Mouse (Mus musculus) myocyte (in vitro differentiated cells): Measurements from ENCODE around the gene Kmt2c. TPM values are rescaled to one million over a fixed set of nuclear protein-coding genes. Genes with fewer than 3 reads are reported as not detected.

Source experiments
- H3K27me3 ChIP-seq: one replicate; pipeline ENCODE4 v1.6.1; 2011; ENCODE audit not compliant: control insufficient read depth, insufficient read depth, insufficient read length
- H3K36me3 ChIP-seq: one replicate; pipeline ENCODE4 v1.6.1; 2011; ENCODE audit not compliant: control insufficient read depth, insufficient read depth
- H3K4me2 ChIP-seq: one replicate; pipeline ENCODE4 v1.6.1; 2011; ENCODE audit warnings: low read depth, control low read depth
- H3K4me3 ChIP-seq: one replicate; pipeline ENCODE4 v1.5.1; 2011; ENCODE audit warnings: mild to moderate bottlenecking, control low read depth, moderate library complexity
- H3K79me2 ChIP-seq: one replicate; pipeline ENCODE4 v1.6.1; 2011; ENCODE audit not compliant: control insufficient read depth, insufficient read depth
- H3ac ChIP-seq: one replicate; pipeline ENCODE4 v1.6.1; 2011; ENCODE audit not compliant: control insufficient read depth, insufficient read length
- CEBPB ChIP-seq: IDR thresholded peaks from 2 replicates; pipeline ENCODE4 v1.6.1; 2011; ENCODE audit warnings: mild to moderate bottlenecking, moderate library complexity; ENCODE audit not compliant: poor library complexity, insufficient read depth, severe bottlenecking
- E2F4 ChIP-seq: IDR thresholded peaks from one replicate; pipeline ENCODE4 v1.6.1; 2011; ENCODE audit warnings: mild to moderate bottlenecking, control low read depth, moderate library complexity; ENCODE audit not compliant: insufficient read depth
- MAX ChIP-seq: IDR thresholded peaks from one replicate; pipeline ENCODE4 v1.6.1; 2011; ENCODE audit warnings: low read depth, mild to moderate bottlenecking, control low read depth
- MYOD1 ChIP-seq, 3 experiments: IDR thresholded peaks; one replicate each; pipeline ENCODE4 v1.6.1; 2011; ENCODE audit warnings: control low read depth in 2 of 3, low read depth in 2 of 3, mild to moderate bottlenecking in 2 of 3, moderate library complexity in 1 of 3; ENCODE audit not compliant: insufficient read length in 2 of 3, control insufficient read depth in 1 of 3
- MYOG ChIP-seq, 3 experiments: IDR thresholded peaks; one replicate each; pipeline ENCODE4 v1.6.1; 2011; ENCODE audit warnings: control low read depth in 2 of 3, low read depth in 2 of 3, mild to moderate bottlenecking in 2 of 3; ENCODE audit not compliant: insufficient read length in 2 of 3, control insufficient read depth in 1 of 3, insufficient read depth in 1 of 3
- POLR2A ChIP-seq: IDR thresholded peaks from one replicate; pipeline ENCODE4 v1.6.1; 2011; ENCODE audit warnings: low read depth, mild to moderate bottlenecking, control low read depth, moderate library complexity; ENCODE audit not compliant: insufficient read length
- POLR2AphosphoS2 ChIP-seq: IDR thresholded peaks from one replicate; pipeline ENCODE4 v1.6.1; 2011; ENCODE audit warnings: low read depth, control low read depth; ENCODE audit not compliant: insufficient read length
- REST ChIP-seq: IDR thresholded peaks from one replicate; pipeline ENCODE4 v1.6.1; 2011; ENCODE audit warnings: mild to moderate bottlenecking, control low read depth, moderate library complexity; ENCODE audit not compliant: insufficient read depth, insufficient read length
- SRF ChIP-seq: IDR thresholded peaks from one replicate; pipeline ENCODE4 v1.6.1; 2011; ENCODE audit warnings: low read depth; ENCODE audit not compliant: control insufficient read depth, insufficient read length
- TCF12 ChIP-seq: IDR thresholded peaks from one replicate; pipeline ENCODE4 v1.6.1; 2011; ENCODE audit warnings: mild to moderate bottlenecking, control low read depth; ENCODE audit not compliant: poor library complexity, insufficient read depth, severe bottlenecking
- TCF3 ChIP-seq: IDR thresholded peaks from one replicate; pipeline ENCODE4 v1.6.1; 2011; ENCODE audit warnings: low read depth, control low read depth; ENCODE audit not compliant: insufficient read length
- USF1 ChIP-seq: IDR thresholded peaks from one replicate; pipeline ENCODE4 v1.6.1; 2011; ENCODE audit warnings: low read depth, mild to moderate bottlenecking, control low read depth, moderate library complexity
- polyA plus RNA-seq: library from polyadenylated mRNA; unstranded; fragments of >200 nt; fragmentation: generic; extraction: Trizol; gene quantifications from one replicate; pipeline ENCODE4 v1.2.1, GENCODE M21; 2012; ENCODE audit warnings: missing spikeins

The Kmt2c gene
- polyA plus RNA-seq, 1 experiment = 4.1 TPM

DNA sequence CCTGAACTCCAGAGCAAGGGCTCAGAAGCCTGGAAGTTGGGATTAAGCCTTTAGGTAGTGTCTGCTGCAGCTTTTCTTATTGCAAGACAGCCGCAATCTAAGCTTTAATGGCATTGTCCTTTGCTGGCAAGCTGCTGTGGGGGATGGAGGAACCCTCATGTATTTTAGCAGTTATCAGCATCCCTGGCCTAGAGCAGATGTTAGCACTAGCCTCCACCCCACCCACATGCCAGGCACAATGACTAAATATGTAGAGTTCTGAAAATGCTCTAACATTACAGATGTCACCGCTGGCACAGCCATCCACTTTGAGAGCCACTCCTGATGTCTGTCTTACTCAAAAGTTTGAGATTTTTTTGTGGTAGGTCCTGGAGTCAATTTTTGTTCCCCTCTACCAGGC is 241.9 kb downstream of the Kmt2c start:
- Histone ChIP-seq H3K4me3 (no peak overlapping the region), H3K36me3 (peaks cover 12% of the 10 kb centered on the region), H3ac (no peak overlapping the region), H3K79me2 (no peaks in the 10 kb centered on the region), H3K27me3 (no peaks in the 10 kb centered on the region), H3K4me2 (no peak overlapping the region)
- TF ChIP-seq POLR2AphosphoS2 = no peak

DNA sequence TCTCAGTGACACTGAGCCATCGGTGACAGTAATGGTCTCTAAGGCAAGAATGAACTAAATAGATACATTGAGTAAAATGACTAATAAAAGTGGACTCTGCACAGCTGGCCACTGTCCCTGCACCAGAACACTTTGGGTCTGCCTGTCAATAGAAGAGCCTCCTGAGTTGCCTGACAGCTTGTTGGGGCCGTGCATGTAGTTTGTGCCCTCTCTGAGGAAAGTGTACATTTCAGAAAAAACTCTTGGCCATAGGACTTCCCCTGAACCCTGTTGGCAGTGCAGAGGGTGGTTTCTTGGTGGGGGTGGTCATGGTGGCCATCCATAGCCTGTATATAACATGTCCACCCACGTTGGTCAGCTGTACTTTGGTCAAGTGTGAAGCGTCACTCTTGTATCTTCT is 244.1 kb downstream of the Kmt2c start:
- Histone ChIP-seq H3ac (no peak overlapping the region), H3K36me3 (peaks cover 17% of the 10 kb centered on the region), H3K79me2 (no peaks in the 10 kb centered on the region), H3K27me3 (no peaks in the 10 kb centered on the region), H3K4me2 (no peak overlapping the region), H3K4me3 (no peak overlapping the region)
- no peak for TF ChIP-seq MYOD1 (IDR thresholded peaks at IDR 0.05; ENCODE audit: control insufficient read depth in 1 of 3, insufficient read length in 2 of 3, low read depth in 2 of 3)
- no peak for TF ChIP-seq TCF12
- TF ChIP-seq MAX = no peak
- no peak for TF ChIP-seq E2F4
- no peak for TF ChIP-seq CEBPB

DNA sequence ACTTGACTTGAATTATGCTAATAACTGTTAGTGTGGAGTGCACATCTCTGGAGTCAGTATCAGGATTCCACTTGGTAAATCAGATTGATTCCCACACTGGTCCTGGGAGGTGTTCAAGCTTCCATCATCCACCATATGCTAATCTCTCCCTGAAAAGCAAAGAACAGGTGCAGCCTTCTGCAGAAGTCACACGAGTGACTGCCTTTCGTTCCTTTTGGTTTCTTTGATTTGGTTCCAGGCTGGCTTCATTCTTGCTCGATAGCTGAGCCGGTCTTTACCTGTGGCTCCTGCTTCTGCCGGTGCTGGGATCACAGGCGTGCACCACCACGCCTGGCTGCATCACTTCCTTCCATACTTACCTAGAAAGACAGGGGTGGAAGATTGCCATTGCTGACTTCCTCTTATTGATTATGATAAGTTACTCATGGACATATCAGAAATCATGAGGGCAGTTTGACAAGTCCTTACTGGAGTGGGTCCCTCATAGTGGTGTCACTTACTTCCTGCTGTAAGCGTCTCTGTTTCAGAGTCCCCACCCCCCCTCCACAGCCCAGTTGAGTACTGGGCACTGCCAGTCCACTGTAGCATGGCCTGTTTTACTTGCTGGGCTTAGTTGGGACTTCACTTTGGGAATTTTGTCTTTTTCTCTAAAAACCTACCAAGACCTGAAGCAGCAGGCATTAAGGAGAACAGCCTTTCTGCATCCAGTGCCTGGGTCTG is 245.6 kb downstream of the Kmt2c start:
- no peaks in the 10 kb centered on the region for H3K79me2 ChIP-seq
- no peak overlapping the region for H3ac ChIP-seq
- no peak overlapping the region for H3K4me3 ChIP-seq
- H3K36me3 ChIP-seq = peaks cover 15% of the 10 kb centered on the region
- TF ChIP-seq TCF3 (no peak), CEBPB (no peak), REST (no peak), SRF (no peak), MYOG (IDR thresholded peaks at IDR 0.05; ENCODE audit: control insufficient read depth in 1 of 3, insufficient read depth in 1 of 3, insufficient read length in 2 of 3, low read depth in 2 of 3) (no peak), TCF12 (no peak), MAX (no peak), POLR2A (no peak), USF1 (no peak), POLR2AphosphoS2 (no peak), MYOD1 (IDR thresholded peaks at IDR 0.05; ENCODE audit: control insufficient read depth in 1 of 3, insufficient read length in 2 of 3, low read depth in 2 of 3) (no peak), E2F4 (no peak)
- H3K4me2 ChIP-seq = no peak overlapping the region
- H3K27me3 ChIP-seq = no peaks in the 10 kb centered on the region

DNA sequence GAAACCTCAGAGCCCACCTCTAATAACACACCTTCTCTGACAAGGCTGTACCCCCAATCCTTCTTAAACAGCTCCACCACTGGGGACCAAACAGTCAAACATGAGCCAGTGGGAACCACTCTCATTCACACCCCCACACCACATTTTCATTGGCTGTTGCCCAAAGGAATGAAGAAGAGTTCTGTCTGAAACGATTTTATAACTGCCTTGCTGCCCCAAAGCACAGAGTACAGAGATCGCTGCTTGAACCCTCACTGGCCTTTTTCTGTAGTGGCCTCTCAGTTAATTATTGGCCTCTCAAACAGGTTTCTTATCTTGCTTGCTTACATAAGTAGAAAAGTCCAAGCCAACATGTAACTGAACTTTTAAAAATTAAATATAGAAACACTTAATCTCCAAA is 246.2 kb downstream of the Kmt2c start:
- Histone ChIP-seq H3K4me2 (no peak overlapping the region), H3K79me2 (no peaks in the 10 kb centered on the region), H3ac (no peak overlapping the region), H3K27me3 (no peaks in the 10 kb centered on the region), H3K4me3 (no peak overlapping the region), H3K36me3 (peaks cover 15% of the 10 kb centered on the region)
- TF ChIP-seq USF1 (no peak), MYOD1 (IDR thresholded peaks at IDR 0.05; ENCODE audit: control insufficient read depth in 1 of 3, insufficient read length in 2 of 3, low read depth in 2 of 3) (no peak), POLR2A (no peak), CEBPB (no peak)

DNA sequence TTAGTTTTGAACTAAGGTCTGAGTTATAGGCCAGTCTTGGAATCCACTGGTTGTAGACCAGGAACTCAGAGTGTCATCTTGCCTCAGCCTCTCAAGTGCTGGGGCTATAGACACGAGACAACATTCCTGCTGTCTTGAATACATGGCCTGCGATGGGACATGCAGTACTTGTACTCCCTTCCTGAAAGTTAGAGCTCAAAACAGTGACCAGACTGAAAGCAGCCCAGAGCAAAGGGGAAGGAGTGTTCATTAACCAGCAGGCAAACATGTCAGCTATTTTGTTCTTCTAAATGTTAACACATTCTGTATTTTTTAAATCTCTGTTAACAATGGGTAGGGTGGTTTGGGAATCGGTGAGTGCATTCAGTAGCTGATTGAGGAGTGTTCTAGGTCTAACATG is 251.5 kb downstream of the Kmt2c start:
- TF ChIP-seq CEBPB (no peak), MAX (no peak), MYOD1 (IDR thresholded peaks at IDR 0.05; ENCODE audit: control insufficient read depth in 1 of 3, insufficient read length in 2 of 3, low read depth in 2 of 3) (no peak), TCF12 (no peak), MYOG (IDR thresholded peaks at IDR 0.05; ENCODE audit: control insufficient read depth in 1 of 3, insufficient read depth in 1 of 3, insufficient read length in 2 of 3, low read depth in 2 of 3) (no peak), SRF (no peak), E2F4 (no peak)
- no peaks in the 10 kb centered on the region for H3K27me3 ChIP-seq
- H3K36me3 ChIP-seq = peaks cover 11% of the 10 kb centered on the region
- H3ac ChIP-seq = no peak overlapping the region
- no peak overlapping the region for H3K4me2 ChIP-seq
- H3K4me3 ChIP-seq = no peak overlapping the region
- no peaks in the 10 kb centered on the region for H3K79me2 ChIP-seq

DNA sequence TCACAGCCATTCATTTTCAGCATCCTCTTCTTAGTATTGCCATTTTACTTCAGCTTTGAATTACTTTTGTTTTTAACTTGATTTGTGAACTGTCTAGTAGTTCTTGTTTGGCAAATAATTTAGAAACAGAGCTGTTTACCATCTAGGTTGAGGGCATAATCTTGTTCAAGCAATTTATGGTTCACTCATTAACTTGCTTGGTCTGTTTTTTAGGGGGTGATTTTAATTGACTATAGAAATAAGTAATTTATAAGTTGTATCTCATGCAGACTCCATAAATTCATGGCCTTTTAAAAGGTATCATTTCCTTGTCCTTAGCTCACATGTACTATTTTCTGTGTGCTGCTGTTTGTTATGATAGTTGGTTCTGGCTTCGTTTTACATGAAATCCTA is 252.1 kb downstream of the Kmt2c start:
- Histone ChIP-seq H3ac (no peak overlapping the region), H3K79me2 (no peaks in the 10 kb centered on the region), H3K27me3 (no peaks in the 10 kb centered on the region), H3K4me2 (no peak overlapping the region), H3K36me3 (peaks cover 6% of the 10 kb centered on the region), H3K4me3 (no peak overlapping the region)
- TF ChIP-seq TCF3 (no peak), E2F4 (no peak), POLR2A (no peak), TCF12 (no peak), SRF (no peak), CEBPB (no peak)
